Mouse (Mus musculus): ENCODE results near the gene Cbs. TPM values are rescaled to one million over a fixed set of nuclear protein-coding genes. Genes with fewer than 3 reads are reported as not detected.

Gene Cbs
- polyA plus RNA-seq, 1 experiment from 2014 or later, result 6.3 TPM

- no peak overlapping the region for H3K4me2 ChIP-seq
- ATAC-seq, result no peak
- peaks cover 8% of the 10 kb centered on the region for H3K4me1 ChIP-seq
- WGBS (ENCODE audit: insufficient replicate concordance), result 68% methylated on average over 11 of the region's 11 CpGs
- no peak overlapping the region for H3K9ac ChIP-seq
- H3K4me3 ChIP-seq, result no peak overlapping the region
- H3K36me3 ChIP-seq, result no peaks in the 10 kb centered on the region
- H3K27me3 ChIP-seq (replicated peaks), result no peaks in the 10 kb centered on the region
- H3K27ac ChIP-seq, result no peak overlapping the region
- H3K9me3 ChIP-seq (replicated peaks), result no peaks in the 10 kb centered on the region
Observed at GRCm38 (mm10) chr17:31559021-31559789, 77.8 kb downstream of the Cbs start.

Small RNAs within 50 kb of the gene (microRNA-seq; reads per million reads assigned to microRNA genes)
- not detected for gene Gm24970

Other genes starting within 250 kb of the Cbs start
- 42.2 and 46.1 TPM in 2 replicates for gene Wdr4, start 117.3 kb downstream of the Cbs start, polyA plus RNA-seq (2016; fragmentation: Nextera tagmentation; extraction: Ambion mirVana)
- 214 and 215 TPM in 2 replicates for gene Ndufv3, start 117.1 kb downstream of the Cbs start, polyA plus RNA-seq (2016; fragmentation: Nextera tagmentation; extraction: Ambion mirVana)
- gene Pknox1, start 72.5 kb downstream of the Cbs start, polyA plus RNA-seq (2016; fragmentation: Nextera tagmentation; extraction: Ambion mirVana), result 15.4 and 16.7 TPM in 2 replicates
- 258 and 270 TPM in 2 replicates for gene U2af1, start 21.7 kb upstream of the Cbs start, polyA plus RNA-seq (2016; fragmentation: Nextera tagmentation; extraction: Ambion mirVana)
- 0.16 TPM in 1 of 2 replicates, not detected in the other for gene Cryaa, start 40.6 kb upstream of the Cbs start, polyA plus RNA-seq (2016; fragmentation: Nextera tagmentation; extraction: Ambion mirVana)
- 5.9 and 7.0 TPM in 2 replicates for gene Sik1, start 218.6 kb upstream of the Cbs start, polyA plus RNA-seq (2016; fragmentation: Nextera tagmentation; extraction: Ambion mirVana)

Data from liver, embryonic 12.5 days (tissue).